Mouse (Mus musculus): ENCODE results near the gene Lnx2. TPM values are rescaled to one million over a fixed set of nuclear protein-coding genes. Genes with fewer than 3 reads are reported as not detected.

The Lnx2 gene
- polyA plus RNA-seq, 1 experiment from 2014 or later = 13.0 TPM

DNA sequence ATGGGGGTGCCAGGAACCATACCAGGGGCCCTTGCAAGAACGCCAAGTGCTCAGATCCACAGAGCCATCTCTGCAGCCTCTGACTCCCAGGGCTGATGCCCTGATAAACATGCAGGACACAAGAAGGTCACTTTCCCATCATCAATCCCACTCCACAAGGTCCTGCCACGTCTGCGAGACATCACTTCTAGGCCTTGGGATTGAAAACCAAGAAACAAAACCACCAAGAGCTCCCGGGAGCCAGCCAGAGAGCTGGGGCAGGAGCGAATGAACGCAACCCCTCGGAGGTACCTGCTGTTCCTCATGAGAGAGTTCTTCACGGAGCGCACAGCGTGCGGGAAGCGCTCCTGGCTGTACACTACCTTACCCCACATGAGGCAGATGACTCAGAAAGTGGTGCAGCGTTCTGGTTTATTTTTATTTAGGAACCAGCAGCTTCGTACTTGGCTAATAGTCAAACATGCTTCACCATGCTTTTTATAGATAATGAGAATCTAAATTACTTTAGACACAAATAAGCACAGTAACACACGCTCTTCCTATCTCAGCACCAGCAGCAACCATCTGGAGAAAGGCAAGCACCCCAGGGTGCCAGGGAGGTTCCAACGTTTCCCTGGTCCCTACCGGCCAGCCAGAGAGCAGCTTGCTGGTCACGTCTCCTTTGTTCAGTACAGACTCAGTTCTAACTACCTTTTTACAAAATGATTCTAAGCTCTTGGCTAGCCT, 53.0 kb downstream of the Lnx2 start:
- Histone ChIP-seq H3K27me3 (ENCODE audit: control insufficient read depth, insufficient read depth, low read length) (no peaks in the 10 kb centered on the region), H3K4me3 (ENCODE audit: control insufficient read depth in 1 of 2, insufficient read depth in 1 of 2, low read depth in 1 of 2, low read length in 2 of 2) (no peak overlapping the region), H3K4me1 (ENCODE audit: control insufficient read depth in 2 of 2, insufficient read depth in 2 of 2, low read length in 2 of 2) (no peaks in the 10 kb centered on the region), H3K9ac (ENCODE audit: low read length) (no peak overlapping the region), H3K27ac (replicated peaks in 1 of 2; ENCODE audit: control insufficient read depth in 1 of 2, insufficient read depth in 1 of 2, low read depth in 2 of 2, low read length in 2 of 2) (no peak overlapping the region), H3K36me3 (ENCODE audit: control insufficient read depth, insufficient read depth, low read length) (peaks cover 87% of the 10 kb centered on the region), H3K4me2 (ENCODE audit: low read length) (no peak overlapping the region), H3K9me3 (ENCODE audit: control insufficient read depth, low read length) (no peaks in the 10 kb centered on the region)
- WGBS = 86% methylated on average over 18 of the region's 18 CpGs
- ATAC-seq (ENCODE audit: insufficient number of reproducible peaks, insufficient read depth, low FRiP score, low read depth) = no peak

DNA sequence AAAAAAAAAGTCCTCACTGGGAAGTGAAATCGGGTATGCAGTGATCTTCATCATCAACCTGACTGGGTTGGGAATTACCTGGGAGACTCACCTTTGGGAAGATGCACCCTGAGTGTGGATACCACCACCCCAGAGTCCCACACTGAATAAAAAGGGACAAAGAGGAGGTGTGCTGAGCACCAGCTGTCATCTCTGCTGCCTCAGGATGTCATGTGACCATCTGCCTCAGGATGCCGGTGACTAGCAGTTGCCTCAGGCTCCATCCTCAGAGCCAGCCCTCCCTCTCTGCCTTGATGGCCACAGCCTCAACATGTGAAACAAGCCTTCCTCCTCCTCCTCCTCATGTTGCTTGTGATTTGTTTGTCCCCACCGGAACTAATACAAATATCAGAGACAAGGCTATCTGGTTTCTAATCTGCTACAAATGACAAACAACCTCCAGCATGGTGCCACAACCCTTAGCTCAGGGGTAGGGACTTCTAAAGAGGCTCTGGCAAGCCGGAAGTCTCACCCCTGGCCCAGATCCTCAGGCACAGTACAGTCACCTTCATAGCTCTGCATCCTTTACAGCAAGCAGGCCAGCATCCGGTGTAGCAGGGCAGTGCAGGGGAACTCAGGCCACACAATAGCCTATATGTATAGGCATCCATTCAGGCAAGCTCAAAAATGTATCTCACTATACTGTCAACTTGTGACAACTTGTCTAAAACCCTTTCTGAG, 54.7 kb downstream of the Lnx2 start:
- no peak overlapping the region for H3K4me2 ChIP-seq (ENCODE audit: low read length)
- 73% methylated on average over 5 of the region's 5 CpGs for WGBS
- no peak for ATAC-seq (ENCODE audit: insufficient number of reproducible peaks, insufficient read depth, low FRiP score, low read depth)
- H3K27ac ChIP-seq (replicated peaks in 1 of 2; ENCODE audit: control insufficient read depth in 1 of 2, insufficient read depth in 1 of 2, low read depth in 2 of 2, low read length in 2 of 2) = no peak overlapping the region
- no peaks in the 10 kb centered on the region for H3K9me3 ChIP-seq (ENCODE audit: control insufficient read depth, low read length)
- no peak overlapping the region for H3K9ac ChIP-seq (ENCODE audit: low read length)
- H3K36me3 ChIP-seq (ENCODE audit: control insufficient read depth, insufficient read depth, low read length) = peaks cover 87% of the 10 kb centered on the region
- no peak overlapping the region for H3K4me3 ChIP-seq (ENCODE audit: control insufficient read depth in 1 of 2, insufficient read depth in 1 of 2, low read depth in 1 of 2, low read length in 2 of 2)
- no peaks in the 10 kb centered on the region for H3K27me3 ChIP-seq (ENCODE audit: control insufficient read depth, insufficient read depth, low read length)
- H3K4me1 ChIP-seq (ENCODE audit: control insufficient read depth in 2 of 2, insufficient read depth in 2 of 2, low read length in 2 of 2) = no peaks in the 10 kb centered on the region

DNA sequence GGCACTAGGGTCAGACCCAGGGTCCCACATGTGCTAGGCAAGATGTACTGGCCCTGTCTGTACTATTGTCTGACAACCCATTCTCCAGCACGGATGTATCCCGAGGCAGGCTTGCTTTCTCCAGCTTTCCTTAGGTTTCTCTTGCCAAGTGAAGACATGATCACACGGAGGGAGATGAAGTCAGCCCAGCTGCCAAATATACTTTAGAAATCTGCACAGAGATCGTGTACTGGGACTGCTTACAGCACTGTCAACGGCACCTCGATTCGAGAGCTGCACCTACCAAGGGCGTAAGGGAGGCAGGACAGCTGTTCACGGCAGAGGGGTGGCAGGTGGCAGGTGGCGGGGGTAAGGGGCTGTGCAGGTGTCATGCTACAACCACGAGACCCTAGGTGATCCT, 55.8 kb downstream of the Lnx2 start:
- Histone ChIP-seq H3K9ac (ENCODE audit: low read length) (no peak overlapping the region), H3K36me3 (ENCODE audit: control insufficient read depth, insufficient read depth, low read length) (peaks cover 85% of the 10 kb centered on the region), H3K4me2 (ENCODE audit: low read length) (no peak overlapping the region), H3K4me1 (ENCODE audit: control insufficient read depth in 2 of 2, insufficient read depth in 2 of 2, low read length in 2 of 2) (no peaks in the 10 kb centered on the region), H3K9me3 (ENCODE audit: control insufficient read depth, low read length) (no peaks in the 10 kb centered on the region), H3K27ac (replicated peaks in 1 of 2; ENCODE audit: control insufficient read depth in 1 of 2, insufficient read depth in 1 of 2, low read depth in 2 of 2, low read length in 2 of 2) (no peak overlapping the region), H3K27me3 (ENCODE audit: control insufficient read depth, insufficient read depth, low read length) (no peaks in the 10 kb centered on the region), H3K4me3 (ENCODE audit: control insufficient read depth in 1 of 2, insufficient read depth in 1 of 2, low read depth in 1 of 2, low read length in 2 of 2) (no peak overlapping the region)
- no peak for ATAC-seq (ENCODE audit: insufficient number of reproducible peaks, insufficient read depth, low FRiP score, low read depth)
- 88% methylated on average over 11 of the region's 11 CpGs for WGBS

DNA sequence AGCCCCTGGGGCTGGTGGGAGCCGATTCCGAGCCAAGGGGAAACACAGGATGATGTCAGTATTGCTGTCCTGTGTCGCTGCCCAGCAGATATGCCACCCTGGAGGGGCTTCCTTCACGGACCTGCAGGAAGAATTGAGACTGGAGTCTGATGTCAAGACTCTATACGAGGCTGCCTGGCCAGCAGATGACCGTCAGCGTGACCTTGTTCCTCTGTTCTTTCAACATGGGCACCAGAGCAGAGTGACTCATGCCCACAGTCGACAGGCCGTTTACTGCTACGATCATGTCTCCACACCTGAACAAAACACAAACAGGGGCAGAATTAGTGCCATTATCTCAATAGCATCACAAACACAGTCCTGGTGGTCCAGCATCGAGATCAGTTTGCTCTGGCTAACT, 57.6 kb downstream of the Lnx2 start:
- ATAC-seq (ENCODE audit: insufficient number of reproducible peaks, insufficient read depth, low FRiP score, low read depth) = no peak
- no peaks in the 10 kb centered on the region for H3K9me3 ChIP-seq (ENCODE audit: control insufficient read depth, low read length)
- H3K36me3 ChIP-seq (ENCODE audit: control insufficient read depth, insufficient read depth, low read length) = peaks cover 69% of the 10 kb centered on the region
- H3K4me2 ChIP-seq (ENCODE audit: low read length) = no peak overlapping the region
- H3K27ac ChIP-seq (replicated peaks in 1 of 2; ENCODE audit: control insufficient read depth in 1 of 2, insufficient read depth in 1 of 2, low read depth in 2 of 2, low read length in 2 of 2) = no peak overlapping the region
- no peaks in the 10 kb centered on the region; a peak in 1 of 4 replicates for H3K4me1 ChIP-seq (ENCODE audit: control insufficient read depth in 2 of 2, insufficient read depth in 2 of 2, low read length in 2 of 2)
- H3K4me3 ChIP-seq (ENCODE audit: control insufficient read depth in 1 of 2, insufficient read depth in 1 of 2, low read depth in 1 of 2, low read length in 2 of 2) = no peak overlapping the region
- H3K9ac ChIP-seq (ENCODE audit: low read length) = no peak overlapping the region
- H3K27me3 ChIP-seq (ENCODE audit: control insufficient read depth, insufficient read depth, low read length) = no peaks in the 10 kb centered on the region
- 85% methylated on average over 11 of the region's 11 CpGs for WGBS

DNA sequence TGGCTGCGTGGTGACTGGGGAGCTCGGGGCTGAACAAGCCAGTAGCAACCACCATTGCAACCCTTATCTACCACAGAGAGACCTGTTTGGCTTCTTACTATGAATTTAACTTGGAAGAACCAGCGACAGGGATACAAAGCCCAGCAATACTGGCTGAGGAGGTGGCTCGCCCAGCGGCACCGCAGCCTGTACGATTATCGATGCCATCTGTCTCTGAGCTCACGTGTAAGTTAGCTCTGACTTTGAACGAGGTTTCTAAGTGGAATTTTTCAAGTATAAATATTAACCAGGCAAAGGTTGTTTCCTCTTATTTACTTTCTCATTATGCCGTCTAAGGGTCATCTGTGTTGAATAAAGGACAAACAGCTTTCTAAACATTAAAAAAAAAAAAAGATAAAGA, 58.9 kb downstream of the Lnx2 start:
- no peak overlapping the region for H3K9ac ChIP-seq (ENCODE audit: low read length)
- peaks cover 58% of the 10 kb centered on the region for H3K36me3 ChIP-seq (ENCODE audit: control insufficient read depth, insufficient read depth, low read length)
- H3K27me3 ChIP-seq (ENCODE audit: control insufficient read depth, insufficient read depth, low read length) = no peaks in the 10 kb centered on the region
- H3K4me2 ChIP-seq (ENCODE audit: low read length) = no peak overlapping the region
- no peaks in the 10 kb centered on the region for H3K9me3 ChIP-seq (ENCODE audit: control insufficient read depth, low read length)
- 83% methylated on average over 11 of the region's 11 CpGs for WGBS
- no peak overlapping the region for H3K27ac ChIP-seq (replicated peaks in 1 of 2; ENCODE audit: control insufficient read depth in 1 of 2, insufficient read depth in 1 of 2, low read depth in 2 of 2, low read length in 2 of 2)
- no peaks in the 10 kb centered on the region; a peak in 1 of 4 replicates for H3K4me1 ChIP-seq (ENCODE audit: control insufficient read depth in 2 of 2, insufficient read depth in 2 of 2, low read length in 2 of 2)
- no peak overlapping the region for H3K4me3 ChIP-seq (ENCODE audit: control insufficient read depth in 1 of 2, insufficient read depth in 1 of 2, low read depth in 1 of 2, low read length in 2 of 2)
- no peak for ATAC-seq (ENCODE audit: insufficient number of reproducible peaks, insufficient read depth, low FRiP score, low read depth)

DNA sequence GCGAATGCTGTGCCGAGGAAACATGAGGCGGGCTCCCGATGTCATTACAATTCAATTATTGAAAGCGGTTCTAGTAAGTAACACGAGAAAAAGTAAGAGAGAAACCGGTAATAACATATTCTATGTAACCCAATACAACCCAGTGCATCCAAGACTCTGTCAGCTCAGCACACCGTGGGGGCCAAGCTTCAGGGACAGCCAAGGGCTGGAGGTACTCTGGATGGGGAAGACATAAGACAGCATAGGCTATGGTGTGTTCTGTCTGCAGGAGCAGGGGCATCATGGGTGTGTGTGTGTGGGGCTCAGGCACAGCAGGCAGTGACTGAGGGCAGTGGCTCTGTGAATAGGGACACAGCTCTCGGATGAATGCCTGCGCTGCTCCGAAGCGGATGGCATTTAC, 59.8 kb downstream of the Lnx2 start:
- Histone ChIP-seq H3K9ac (ENCODE audit: low read length) (no peak overlapping the region), H3K36me3 (ENCODE audit: control insufficient read depth, insufficient read depth, low read length) (peaks cover 55% of the 10 kb centered on the region), H3K27ac (replicated peaks in 1 of 2; ENCODE audit: control insufficient read depth in 1 of 2, insufficient read depth in 1 of 2, low read depth in 2 of 2, low read length in 2 of 2) (no peak overlapping the region), H3K4me1 (ENCODE audit: control insufficient read depth in 2 of 2, insufficient read depth in 2 of 2, low read length in 2 of 2) (no peaks in the 10 kb centered on the region; a peak in 1 of 4 replicates), H3K27me3 (ENCODE audit: control insufficient read depth, insufficient read depth, low read length) (no peaks in the 10 kb centered on the region), H3K9me3 (ENCODE audit: control insufficient read depth, low read length) (no peaks in the 10 kb centered on the region), H3K4me2 (ENCODE audit: low read length) (no peak overlapping the region), H3K4me3 (ENCODE audit: control insufficient read depth in 1 of 2, insufficient read depth in 1 of 2, low read depth in 1 of 2, low read length in 2 of 2) (no peak overlapping the region)
- 88% methylated on average over 12 of the region's 12 CpGs for WGBS
- ATAC-seq (ENCODE audit: insufficient number of reproducible peaks, insufficient read depth, low FRiP score, low read depth) = no peak

DNA sequence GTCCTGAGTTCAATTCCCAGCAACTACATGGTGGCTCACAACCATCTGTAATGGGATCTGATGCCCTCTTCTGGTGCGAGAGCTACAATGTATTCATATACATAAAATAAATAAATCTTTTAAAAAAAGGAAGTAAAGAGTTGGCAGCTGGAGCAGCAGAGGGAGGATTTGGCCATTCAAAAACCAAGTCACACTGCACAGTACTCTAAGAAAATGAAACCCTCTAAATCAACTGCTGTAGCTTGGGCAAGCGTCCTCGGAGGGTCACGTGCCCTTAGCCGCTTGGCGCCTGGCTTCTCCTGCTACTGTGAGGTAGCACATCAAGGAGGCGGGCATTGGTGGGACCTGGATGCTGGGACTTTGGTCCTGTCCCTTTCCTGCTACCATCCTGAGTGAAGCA, 61.2 kb downstream of the Lnx2 start:
- Histone ChIP-seq H3K27me3 (ENCODE audit: control insufficient read depth, insufficient read depth, low read length) (no peaks in the 10 kb centered on the region), H3K27ac (replicated peaks in 1 of 2; ENCODE audit: control insufficient read depth in 1 of 2, insufficient read depth in 1 of 2, low read depth in 2 of 2, low read length in 2 of 2) (no peak overlapping the region), H3K9ac (ENCODE audit: low read length) (no peak overlapping the region), H3K4me3 (ENCODE audit: control insufficient read depth in 1 of 2, insufficient read depth in 1 of 2, low read depth in 1 of 2, low read length in 2 of 2) (no peak overlapping the region), H3K36me3 (ENCODE audit: control insufficient read depth, insufficient read depth, low read length) (peaks cover 42% of the 10 kb centered on the region), H3K4me2 (ENCODE audit: low read length) (no peak overlapping the region), H3K4me1 (ENCODE audit: control insufficient read depth in 2 of 2, insufficient read depth in 2 of 2, low read length in 2 of 2) (no peaks in the 10 kb centered on the region; a peak in 1 of 4 replicates), H3K9me3 (ENCODE audit: control insufficient read depth, low read length) (no peaks in the 10 kb centered on the region)
- WGBS = 95% methylated on average over 7 of the region's 7 CpGs
- no peak for ATAC-seq (ENCODE audit: insufficient number of reproducible peaks, insufficient read depth, low FRiP score, low read depth)

All from heart, embryonic 14.5 days (tissue).